Mouse (Mus musculus) intestine, embryonic 15.5 days (tissue): ENCODE results near the gene Cyth2. TPM values are rescaled to one million over a fixed set of nuclear protein-coding genes. Genes with fewer than 3 reads are reported as not detected.

Experiments used
- ATAC-seq: fragments of 200-750 bp; cut with Nextera tagmentation; 2 replicates; pipeline ENCODE4 v1.8.0; 2017; ENCODE audit warnings: moderate TSS enrichment, moderate library complexity
- H3K27ac ChIP-seq: fragments of 300-500 bp; sonication (generic); 2 replicates; pipeline ENCODE4 v1.5.1; 2015; ENCODE audit warnings: mild to moderate bottlenecking, inconsistent platforms
- H3K27me3 ChIP-seq: fragments of 300-500 bp; sonication (generic); replicated peaks from 2 replicates; pipeline ENCODE4 v1.6.1; 2015; ENCODE audit warnings: inconsistent platforms
- H3K36me3 ChIP-seq: fragments of 300-500 bp; sonication (generic); 2 replicates; pipeline ENCODE4 v1.6.1; 2015; ENCODE audit warnings: inconsistent platforms
- H3K4me1 ChIP-seq: fragments of 300-500 bp; sonication (generic); replicated peaks from 2 replicates; pipeline ENCODE4 v1.6.1; 2015; ENCODE audit warnings: inconsistent platforms
- H3K4me2 ChIP-seq: fragments of 300-500 bp; sonication (generic); replicated peaks from 2 replicates; pipeline ENCODE4 v1.6.1; 2015; ENCODE audit warnings: mild to moderate bottlenecking, inconsistent platforms
- H3K4me3 ChIP-seq: fragments of 300-500 bp; sonication (generic); replicated peaks from 2 replicates; pipeline ENCODE4 v1.5.1; 2015; ENCODE audit warnings: inconsistent platforms
- H3K9ac ChIP-seq: fragments of 300-500 bp; sonication (generic); 2 replicates; pipeline ENCODE4 v1.6.1; 2015; ENCODE audit warnings: inconsistent platforms
- H3K9me3 ChIP-seq: fragments of 300-500 bp; sonication (generic); 2 replicates; pipeline ENCODE4 v1.6.1; 2016; ENCODE audit warnings: inconsistent platforms
- WGBS: fragments of 180-500 bp; shearing (Covaris S2); methylation state at CpG from one replicate; pipeline ENCODE4 v1.1.7; 2015; 5-methylcytosine and 5-hydroxymethylcytosine counted together
- polyA plus RNA-seq: library from polyadenylated mRNA; unstranded; fragments of >200 nt; fragmentation: Nextera tagmentation; extraction: Ambion mirVana; gene quantifications from 2 replicates; pipeline ENCODE4 v1.2.1, GENCODE M21; 2015

The Cyth2 gene
- polyA plus RNA-seq, 1 experiment from 2014 or later: 89.0 TPM

- WGBS: 71% methylated on average over 7 of the region's 7 CpGs
- Histone ChIP-seq H3K4me3 (no peak overlapping the region), H3K27me3 (peaks cover 4% of the 10 kb centered on the region; the same call in 1 of the 2 replicates), H3K9me3 (no peaks in the 10 kb centered on the region), H3K9ac (no peak overlapping the region), H3K4me2 (no peak overlapping the region), H3K27ac (no peak overlapping the region), H3K36me3 (no peaks in the 10 kb centered on the region), H3K4me1 (peaks cover 5% of the 10 kb centered on the region)
- no peak for ATAC-seq
These were observed 39.1 kb downstream of the Cyth2 start for GRCm38 (mm10) chr7:45775237-45775636.

- ATAC-seq: 0 out of 2 replicates have a peak, but pooled peaks have one; percentile 21
- Histone ChIP-seq H3K27ac (0 out of 2 replicates have a peak overlapping the region, but pooled peaks have one; percentile 13), H3K4me3 (no peak overlapping the region), H3K4me2 (no peak overlapping the region), H3K9ac (no peak overlapping the region), H3K4me1 (no peaks in the 10 kb centered on the region), H3K27me3 (peaks cover 4% of the 10 kb centered on the region; the same call in 1 of the 2 replicates), H3K9me3 (no peaks in the 10 kb centered on the region), H3K36me3 (no peaks in the 10 kb centered on the region)
- 62% methylated on average over 4 of the region's 4 CpGs for WGBS
These were observed 43.3 kb downstream of the Cyth2 start for GRCm38 (mm10) chr7:45771101-45771500.

- Histone ChIP-seq H3K4me2 (0 out of 2 replicates have a peak overlapping the region, but pooled peaks have one; percentile 7), H3K9ac (no peak overlapping the region), H3K27ac (0 out of 2 replicates have a peak overlapping the region, but pooled peaks have one; percentile 13)
These were observed 43.8 kb downstream of the Cyth2 start for GRCm38 (mm10) chr7:45770427-45771082.

GRCm38 (mm10) chr7:45767500-45767899, 46.9 kb downstream of the Cyth2 start:
- no peak overlapping the region for H3K9ac ChIP-seq
- no peaks in the 10 kb centered on the region for H3K9me3 ChIP-seq
- H3K27ac ChIP-seq: no peak overlapping the region
- no peaks in the 10 kb centered on the region for H3K36me3 ChIP-seq
- WGBS: 96% methylated on average over 6 of the region's 6 CpGs
- no peak for ATAC-seq
- H3K27me3 ChIP-seq: no peaks in the 10 kb centered on the region
- H3K4me1 ChIP-seq: no peaks in the 10 kb centered on the region
- H3K4me2 ChIP-seq: no peak overlapping the region
- no peak overlapping the region for H3K4me3 ChIP-seq

More at GRCm38 (mm10) chr7:45770427-45771082, 43.8 kb downstream of the Cyth2 start:
- 49% methylated on average over 8 of the region's 8 CpGs for WGBS
- Histone ChIP-seq H3K4me1 (no peaks in the 10 kb centered on the region), H3K9me3 (no peaks in the 10 kb centered on the region), H3K4me3 (no peak overlapping the region), H3K36me3 (no peaks in the 10 kb centered on the region), H3K27me3 (peaks cover 4% of the 10 kb centered on the region; the same call in 1 of the 2 replicates)
- peak; percentile 81 for ATAC-seq

GRCm38 (mm10) chr7:45766764-45767163, 47.6 kb downstream of the Cyth2 start:
- Histone ChIP-seq H3K27me3 (no peaks in the 10 kb centered on the region), H3K4me2 (no peak overlapping the region), H3K9me3 (no peaks in the 10 kb centered on the region), H3K4me1 (no peaks in the 10 kb centered on the region), H3K9ac (no peak overlapping the region), H3K36me3 (no peaks in the 10 kb centered on the region), H3K4me3 (no peak overlapping the region), H3K27ac (no peak overlapping the region)
- WGBS: 47% methylated on average over 8 of the region's 8 CpGs
- ATAC-seq: no peak

GRCm38 (mm10) chr7:45765995-45766394, 48.4 kb downstream of the Cyth2 start:
- Histone ChIP-seq H3K9ac (no peak overlapping the region), H3K4me2 (no peak overlapping the region), H3K9me3 (no peaks in the 10 kb centered on the region), H3K27me3 (no peaks in the 10 kb centered on the region), H3K27ac (no peak overlapping the region), H3K36me3 (no peaks in the 10 kb centered on the region), H3K4me3 (no peak overlapping the region), H3K4me1 (no peaks in the 10 kb centered on the region)
- ATAC-seq: no peak
- WGBS: 46% methylated on average over 8 of the region's 8 CpGs

GRCm38 (mm10) chr7:45760151-45760550, 54.2 kb downstream of the Cyth2 start:
- Histone ChIP-seq H3K4me3 (no peak overlapping the region), H3K27me3 (peaks cover 27% of the 10 kb centered on the region), H3K4me2 (no peak overlapping the region; the same call in 1 of the 2 replicates), H3K9ac (no peak overlapping the region), H3K4me1 (0 out of 2 replicates have a peak, but pooled peaks cover 8% of the 10 kb centered on the region), H3K9me3 (no peaks in the 10 kb centered on the region), H3K36me3 (no peaks in the 10 kb centered on the region), H3K27ac (no peak overlapping the region)
- ATAC-seq: no peak
- WGBS: 65% methylated on average over 5 of the region's 5 CpGs

- Histone ChIP-seq H3K27me3 (peaks cover 27% of the 10 kb centered on the region), H3K36me3 (no peaks in the 10 kb centered on the region), H3K4me1 (0 out of 2 replicates have a peak, but pooled peaks cover 8% of the 10 kb centered on the region), H3K9ac (no peak overlapping the region), H3K9me3 (no peaks in the 10 kb centered on the region), H3K4me3 (peak overlapping the region; percentile 21), H3K27ac (no peak overlapping the region), H3K4me2 (peak overlapping the region; percentile 60)
- 4% methylated on average over 27 of the region's 27 CpGs for WGBS
- ATAC-seq: peak; percentile 90
These were observed 55.0 kb downstream of the Cyth2 start for GRCm38 (mm10) chr7:45759400-45759799.

Other genes starting within 250 kb of the Cyth2 start
- gene Bcat2, start 244.4 kb downstream of the Cyth2 start, polyA plus RNA-seq: 59.5 and 67.6 TPM in 2 replicates
- 0.18 and 0.30 TPM in 2 replicates for gene Fgf21, start 199.1 kb downstream of the Cyth2 start, polyA plus RNA-seq
- gene Fut1, start 197.3 kb downstream of the Cyth2 start, polyA plus RNA-seq: 0.38 and 0.73 TPM in 2 replicates
- gene Izumo1, start 192.8 kb downstream of the Cyth2 start, polyA plus RNA-seq: 0.13 TPM in 1 of 2 replicates, not detected in the other
- 9.8 and 9.9 TPM in 2 replicates for gene Rasip1, start 187.1 kb downstream of the Cyth2 start, polyA plus RNA-seq
- gene Mamstr, start 174.6 kb downstream of the Cyth2 start, polyA plus RNA-seq: 5.2 and 7.3 TPM in 2 replicates
- 12.2 and 12.8 TPM in 2 replicates for gene Fut2, start 148.2 kb downstream of the Cyth2 start, polyA plus RNA-seq
- gene Ntn5, start 130.6 kb downstream of the Cyth2 start, polyA plus RNA-seq: 0.73 TPM in 2 replicates
- gene Sec1, start 120.2 kb downstream of the Cyth2 start, polyA plus RNA-seq: 1.9 and 2.0 TPM in 2 replicates
- gene Car11, start 114.7 kb downstream of the Cyth2 start, polyA plus RNA-seq: 5.5 and 6.4 TPM in 2 replicates
- gene Dbp, start 109.5 kb downstream of the Cyth2 start, polyA plus RNA-seq: 3.1 and 3.4 TPM in 2 replicates
- gene Rpl18, start 99.1 kb downstream of the Cyth2 start, polyA plus RNA-seq: 1,110 and 1,134 TPM in 2 replicates
- 38.1 and 41.6 TPM in 2 replicates for gene Sphk2, start 96.6 kb downstream of the Cyth2 start, polyA plus RNA-seq
- 19.7 and 22.4 TPM in 2 replicates for gene Fam83e, start 93.4 kb downstream of the Cyth2 start, polyA plus RNA-seq
- gene Spaca4, start 88.8 kb downstream of the Cyth2 start, polyA plus RNA-seq: 0.49 and 0.74 TPM in 2 replicates
- 0.43 and 0.90 TPM in 2 replicates for gene Lmtk3, start 30.8 kb downstream of the Cyth2 start, polyA plus RNA-seq
- 2.8 and 2.9 TPM in 2 replicates for gene Sult2b1, start 29.9 kb downstream of the Cyth2 start, polyA plus RNA-seq
- gene Kcnj14, start 10.2 kb upstream of the Cyth2 start, polyA plus RNA-seq: 0.88 and 1.0 TPM in 2 replicates
- gene Grwd1, start 16.4 kb upstream of the Cyth2 start, polyA plus RNA-seq: 67.1 and 71.3 TPM in 2 replicates
- 70.8 and 74.5 TPM in 2 replicates for gene Kdelr1, start 58.2 kb upstream of the Cyth2 start, polyA plus RNA-seq
- gene Grin2d, start 63.8 kb upstream of the Cyth2 start, polyA plus RNA-seq: 0.49 and 0.51 TPM in 2 replicates
- gene Syngr4, start 82.1 kb upstream of the Cyth2 start, polyA plus RNA-seq: 0.85 and 1.00 TPM in 2 replicates
- gene Tmem143, start 82.4 kb upstream of the Cyth2 start, polyA plus RNA-seq: 5.8 and 7.0 TPM in 2 replicates
- gene Emp3, start 106.8 kb upstream of the Cyth2 start, polyA plus RNA-seq: 141 and 168 TPM in 2 replicates
- gene Ccdc114, start 109.5 kb upstream of the Cyth2 start, polyA plus RNA-seq: 4.3 and 4.5 TPM in 2 replicates
- 3.2 and 3.3 TPM in 2 replicates for gene Abcc6, start 215.7 kb upstream of the Cyth2 start, polyA plus RNA-seq
- gene Nomo1, start 219.1 kb upstream of the Cyth2 start, polyA plus RNA-seq: 80.4 and 84.7 TPM in 2 replicates